Mouse (Mus musculus) forebrain, embryonic 10.5 days (tissue): Measurements from ENCODE around the gene Celf2. TPM values are rescaled to one million over a fixed set of nuclear protein-coding genes. Genes with fewer than 3 reads are reported as not detected.

ENCODE experiments used
- DNase-seq: peaks from one replicate; pipeline ENCODE4 v3.0.0-alpha.2; 2017; ENCODE audit warnings: low spot score; ENCODE audit errors: extremely low spot score
- H3K27ac ChIP-seq: fragments of 300-500 bp; sonication (generic); 2 replicates; pipeline ENCODE4 v1.5.1; 2016; ENCODE audit warnings: mild to moderate bottlenecking
- H3K27me3 ChIP-seq: fragments of 300-500 bp; sonication (generic); 2 replicates; pipeline ENCODE4 v1.6.1; 2016; ENCODE audit warnings: mild to moderate bottlenecking; ENCODE audit not compliant: poor library complexity, severe bottlenecking
- H3K36me3 ChIP-seq: fragments of 300-500 bp; sonication (generic); replicated peaks from 2 replicates; pipeline ENCODE4 v1.6.1; 2016; ENCODE audit warnings: mild to moderate bottlenecking, moderate library complexity
- H3K4me1 ChIP-seq: fragments of 300-500 bp; sonication (generic); 2 replicates; pipeline ENCODE4 v1.6.1; 2016
- H3K4me3 ChIP-seq: fragments of 300-500 bp; sonication (generic); 2 replicates; pipeline ENCODE4 v1.5.1; 2016; ENCODE audit warnings: mild to moderate bottlenecking, moderate library complexity
- H3K9me3 ChIP-seq: fragments of 300-500 bp; sonication (generic); 2 replicates; pipeline ENCODE4 v1.6.1; 2016; ENCODE audit warnings: mild to moderate bottlenecking, moderate library complexity
- WGBS: fragments of 180-500 bp; shearing (Covaris S2); methylation state at CpG from one replicate; pipeline ENCODE4 v1.1.7; 2016; 5-methylcytosine and 5-hydroxymethylcytosine counted together
- polyA plus RNA-seq: library from polyadenylated mRNA; unstranded; fragments of >200 nt; fragmentation: Nextera tagmentation; extraction: Ambion mirVana; gene quantifications from 2 replicates; pipeline ENCODE4 v1.2.1, GENCODE M21; 2016

The Celf2 gene
- polyA plus RNA-seq, 1 experiment from 2014 or later, result 58.2 TPM

- 89% methylated on average over 2 of the region's 2 CpGs for WGBS
- H3K36me3 ChIP-seq, result no peaks in the 10 kb centered on the region
- H3K27me3 ChIP-seq, result no peaks in the 10 kb centered on the region
- peaks cover 14% of the 10 kb centered on the region for H3K4me1 ChIP-seq
- no peaks in the 10 kb centered on the region for H3K9me3 ChIP-seq
- DNase-seq, result no peak
- H3K27ac ChIP-seq, result no peak overlapping the region
- H3K4me3 ChIP-seq, result no peak overlapping the region
Observed at GRCm38 (mm10) chr2:7123366-7123765, 386.0 kb downstream of the Celf2 start.

GRCm38 (mm10) chr2:7115801-7116200 is 393.6 kb downstream of the Celf2 start:
- Histone ChIP-seq H3K9me3 (no peaks in the 10 kb centered on the region), H3K27ac (no peak overlapping the region), H3K27me3 (peaks cover 7% of the 10 kb centered on the region; the same call in 1 of the 2 replicates), H3K36me3 (no peaks in the 10 kb centered on the region), H3K4me1 (peaks cover 29% of the 10 kb centered on the region), H3K4me3 (no peak overlapping the region)
- no peak for DNase-seq
- 15% methylated on average over 2 of the region's 2 CpGs for WGBS

GRCm38 (mm10) chr2:7115161-7115560 is 394.2 kb downstream of the Celf2 start:
- H3K4me3 ChIP-seq, result no peak overlapping the region
- no peaks in the 10 kb centered on the region for H3K36me3 ChIP-seq
- H3K27ac ChIP-seq, result no peak overlapping the region
- H3K9me3 ChIP-seq, result no peaks in the 10 kb centered on the region
- peaks cover 29% of the 10 kb centered on the region for H3K4me1 ChIP-seq
- H3K27me3 ChIP-seq, result peaks cover 7% of the 10 kb centered on the region; the same call in 1 of the 2 replicates
- no peak for DNase-seq
- WGBS, result 67% methylated on average over 3 of the region's 3 CpGs

- H3K4me3 ChIP-seq, result no peak overlapping the region
- peaks cover 7% of the 10 kb centered on the region; the same call in 1 of the 2 replicates for H3K27me3 ChIP-seq
- H3K36me3 ChIP-seq, result no peaks in the 10 kb centered on the region
- no peak overlapping the region for H3K27ac ChIP-seq
- DNase-seq, result no peak
- peaks cover 29% of the 10 kb centered on the region for H3K4me1 ChIP-seq
- no peaks in the 10 kb centered on the region for H3K9me3 ChIP-seq
- 81% methylated on average over 4 of the region's 4 CpGs for WGBS
Observed at GRCm38 (mm10) chr2:7113738-7114137, 395.6 kb downstream of the Celf2 start.

- 65% methylated on average over 4 of the region's 4 CpGs for WGBS
- H3K27me3 ChIP-seq, result peaks cover 7% of the 10 kb centered on the region; the same call in 1 of the 2 replicates
- no peaks in the 10 kb centered on the region for H3K9me3 ChIP-seq
- peaks cover 29% of the 10 kb centered on the region for H3K4me1 ChIP-seq
- no peak for DNase-seq
- H3K27ac ChIP-seq, result no peak overlapping the region
- no peaks in the 10 kb centered on the region for H3K36me3 ChIP-seq
- H3K4me3 ChIP-seq, result no peak overlapping the region
Observed at GRCm38 (mm10) chr2:7112156-7112813, 397.1 kb downstream of the Celf2 start.

- H3K27me3 ChIP-seq, result no peaks in the 10 kb centered on the region
- no peak for DNase-seq
- H3K27ac ChIP-seq, result no peak overlapping the region
- peaks cover 20% of the 10 kb centered on the region for H3K4me1 ChIP-seq
- no peaks in the 10 kb centered on the region for H3K9me3 ChIP-seq
- WGBS, result 56% methylated on average over 3 of the region's 3 CpGs
- no peaks in the 10 kb centered on the region for H3K36me3 ChIP-seq
- H3K4me3 ChIP-seq, result no peak overlapping the region
Observed at GRCm38 (mm10) chr2:7093414-7093813, 415.9 kb downstream of the Celf2 start.

GRCm38 (mm10) chr2:7092641-7093040 is 416.7 kb downstream of the Celf2 start:
- H3K27ac ChIP-seq, result no peak overlapping the region
- H3K27me3 ChIP-seq, result no peaks in the 10 kb centered on the region
- no peak overlapping the region for H3K4me3 ChIP-seq
- peaks cover 25% of the 10 kb centered on the region for H3K4me1 ChIP-seq
- H3K9me3 ChIP-seq, result no peaks in the 10 kb centered on the region
- DNase-seq, result no peak
- WGBS, result 93% methylated on average over 5 of the region's 5 CpGs
- no peaks in the 10 kb centered on the region for H3K36me3 ChIP-seq

GRCm38 (mm10) chr2:7090496-7090895 is 418.9 kb downstream of the Celf2 start:
- H3K4me3 ChIP-seq, result no peak overlapping the region
- no peaks in the 10 kb centered on the region for H3K9me3 ChIP-seq
- H3K36me3 ChIP-seq, result no peaks in the 10 kb centered on the region
- H3K27me3 ChIP-seq, result no peaks in the 10 kb centered on the region
- peaks cover 25% of the 10 kb centered on the region for H3K4me1 ChIP-seq
- no peak for DNase-seq
- no peak overlapping the region for H3K27ac ChIP-seq
- WGBS, result 95% methylated on average over 1 of the region's 1 CpGs

- WGBS, result 13% methylated on average over 7 of the region's 7 CpGs
- no peaks in the 10 kb centered on the region for H3K9me3 ChIP-seq
- DNase-seq, result peak; percentile 45
- H3K27me3 ChIP-seq, result no peaks in the 10 kb centered on the region
- H3K36me3 ChIP-seq, result no peaks in the 10 kb centered on the region
- H3K4me1 ChIP-seq, result peaks cover 25% of the 10 kb centered on the region
- no peak overlapping the region for H3K4me3 ChIP-seq
- peak overlapping the region; percentile 81 for H3K27ac ChIP-seq
Observed at GRCm38 (mm10) chr2:7089069-7089834, 420.1 kb downstream of the Celf2 start.

- Histone ChIP-seq H3K4me1 (peaks cover 23% of the 10 kb centered on the region), H3K36me3 (no peaks in the 10 kb centered on the region), H3K4me3 (no peak overlapping the region), H3K9me3 (no peaks in the 10 kb centered on the region), H3K27ac (peak overlapping the region; percentile 81; the same call in 1 of the 2 replicates), H3K27me3 (no peaks in the 10 kb centered on the region)
- 23% methylated on average over 4 of the region's 4 CpGs for WGBS
- DNase-seq, result no peak
Observed at GRCm38 (mm10) chr2:7088536-7088935, 420.8 kb downstream of the Celf2 start.

GRCm38 (mm10) chr2:7087480-7087879 is 421.9 kb downstream of the Celf2 start:
- H3K4me3 ChIP-seq, result no peak overlapping the region
- H3K27ac ChIP-seq, result no peak overlapping the region
- H3K4me1 ChIP-seq, result peaks cover 24% of the 10 kb centered on the region
- H3K36me3 ChIP-seq, result no peaks in the 10 kb centered on the region
- H3K27me3 ChIP-seq, result peaks cover 6% of the 10 kb centered on the region; the same call in 1 of the 2 replicates
- 77% methylated on average over 14 of the region's 14 CpGs for WGBS
- DNase-seq, result no peak
- H3K9me3 ChIP-seq, result no peaks in the 10 kb centered on the region

GRCm38 (mm10) chr2:7083489-7084090 is 425.8 kb downstream of the Celf2 start:
- H3K27me3 ChIP-seq, result peaks cover 11% of the 10 kb centered on the region; the same call in 1 of the 2 replicates
- no peak overlapping the region for H3K27ac ChIP-seq
- 93% methylated on average over 4 of the region's 4 CpGs for WGBS
- no peaks in the 10 kb centered on the region for H3K9me3 ChIP-seq
- no peak for DNase-seq
- no peaks in the 10 kb centered on the region for H3K36me3 ChIP-seq
- H3K4me3 ChIP-seq, result no peak overlapping the region
- peaks cover 34% of the 10 kb centered on the region for H3K4me1 ChIP-seq
